Mouse (Mus musculus): ENCODE measurements around the gene Mical1.

DNA sequence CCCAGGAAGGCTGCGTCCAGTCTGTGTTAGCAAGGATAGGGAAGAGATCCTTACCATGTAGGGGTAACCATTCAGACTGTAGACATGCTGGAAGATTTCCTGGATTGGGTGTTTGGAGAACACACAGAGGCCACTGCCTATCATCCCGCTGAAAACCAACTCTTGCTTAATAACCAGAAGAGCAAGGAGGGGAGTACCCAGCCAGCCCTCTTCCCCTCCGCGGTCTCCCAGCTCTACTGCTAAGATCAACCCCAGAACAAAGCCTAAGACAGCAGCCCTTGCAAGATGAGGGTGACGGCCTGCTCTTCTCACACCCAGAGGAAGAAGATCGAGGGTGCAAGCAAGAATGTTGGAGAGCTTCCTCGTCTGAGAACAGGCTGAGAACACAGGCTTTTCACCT, 12.8 kb downstream of the Mical1 start:
- TF ChIP-seq CTCF (IDR thresholded peaks at IDR 0.05; ENCODE audit: low read depth, low read length) (no peak), TAL1 (conservative IDR thresholded peaks at IDR 0.05; ENCODE audit: low read depth, low read length) (no peak), POLR2AphosphoS5 (IDR thresholded peaks at IDR 0.05; ENCODE audit: insufficient replicate concordance, low read depth, low read length) (no peak), GATA1 (IDR thresholded peaks at IDR 0.05; ENCODE audit: borderline replicate concordance, low read length) (no peak), GATA2 (IDR thresholded peaks at IDR 0.05; ENCODE audit: borderline replicate concordance, low read depth, low read length) (no peak)

Data from G1E (cell line).